Mouse (Mus musculus): ENCODE measurements around the gene Pik3r1. TPM values are rescaled to one million over a fixed set of nuclear protein-coding genes. Genes with fewer than 3 reads are reported as not detected.
A peak's percentile ranks its signal among the peaks of the same experiment; 100 is the strongest.

Pik3r1 gene
- polyA plus RNA-seq, 1 experiment: 4.2 TPM

DNA sequence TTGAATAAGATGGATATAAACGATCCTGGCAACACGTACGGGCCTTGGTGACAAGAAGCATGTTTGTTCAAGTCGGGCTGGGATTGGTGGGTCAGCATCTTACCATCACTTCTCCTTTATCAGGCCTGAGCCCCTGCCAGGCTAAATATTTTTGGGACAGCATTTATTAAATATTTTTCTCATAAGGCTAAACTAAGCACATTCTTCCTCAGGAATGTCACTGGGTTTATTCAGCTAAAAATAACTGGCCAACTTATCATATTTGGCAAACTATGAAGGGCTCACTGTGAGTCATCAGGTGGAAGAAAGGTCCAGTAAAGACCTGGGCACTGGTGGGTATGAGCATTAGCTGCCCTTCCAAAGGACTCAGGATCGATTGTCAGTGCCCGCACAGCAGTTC is 50.2 kb downstream of the Pik3r1 start:
- H3K4me1 ChIP-seq: peaks cover 65% of the 10 kb centered on the region
- H3K4me3 ChIP-seq (replicated peaks): no peak overlapping the region
- H3K9me3 ChIP-seq: 0 out of 2 replicates have a peak, but pooled peaks cover 3% of the 10 kb centered on the region
- no peaks in the 10 kb centered on the region for H3K27me3 ChIP-seq (replicated peaks)
- TF ChIP-seq GATA1 (IDR thresholded peaks at IDR 0.05; ENCODE audit: borderline replicate concordance, low read length) (no peak), FLI1 (IDR thresholded peaks at IDR 0.05; ENCODE audit: low read length) (no peak)
- peaks cover 67% of the 10 kb centered on the region for H3K36me3 ChIP-seq (replicated peaks; ENCODE audit: low read length)

DNA sequence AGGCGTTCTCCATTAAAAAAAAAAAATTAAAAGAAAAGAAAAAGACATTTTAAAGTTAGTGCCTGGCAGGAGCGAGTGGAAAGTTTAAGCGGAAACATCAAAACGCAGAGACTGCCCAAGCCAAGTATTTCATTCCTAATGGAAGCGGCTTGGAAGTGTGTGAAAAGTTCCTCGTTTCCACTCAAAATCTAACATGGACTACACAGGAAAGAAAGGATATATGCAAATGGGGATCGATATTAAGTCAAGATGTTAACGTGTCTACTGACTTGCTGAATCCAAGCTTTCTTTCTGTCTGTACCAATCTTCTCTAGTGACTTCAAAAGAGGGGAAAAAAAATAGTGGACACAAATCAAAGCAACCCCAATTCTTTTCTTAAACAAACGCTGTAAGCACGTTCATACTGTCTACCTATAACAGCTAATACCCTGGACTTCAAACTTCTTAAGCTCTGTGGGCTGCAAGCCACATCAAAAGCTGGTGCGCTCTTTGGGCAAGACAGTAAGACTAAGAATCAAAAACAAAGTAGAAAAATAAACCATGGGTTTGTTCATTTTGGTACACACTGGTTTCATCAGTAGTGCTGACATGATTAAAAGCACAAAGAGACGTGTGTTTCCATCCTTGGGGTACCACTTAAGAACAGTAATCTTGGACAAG is 54.5 kb downstream of the Pik3r1 start:
- Histone ChIP-seq H3K9me3 (0 out of 2 replicates have a peak, but pooled peaks cover 3% of the 10 kb centered on the region), H3K4me1 (peaks cover 48% of the 10 kb centered on the region), H3K36me3 (replicated peaks; ENCODE audit: low read length) (peaks cover 78% of the 10 kb centered on the region), H3K27me3 (replicated peaks) (no peaks in the 10 kb centered on the region), H3K4me3 (replicated peaks) (no peak overlapping the region)
- TF ChIP-seq FLI1 (IDR thresholded peaks at IDR 0.05; ENCODE audit: low read length): no peak
- TF ChIP-seq GATA1 (IDR thresholded peaks at IDR 0.05; ENCODE audit: borderline replicate concordance, low read length): no peak

GRCm38 (mm10) chr13:101712720-101713428 is 55.1 kb downstream of the Pik3r1 start:
- Histone ChIP-seq H3K27me3 (replicated peaks) (no peaks in the 10 kb centered on the region), H3K4me3 (replicated peaks) (no peak overlapping the region), H3K9me3 (0 out of 2 replicates have a peak, but pooled peaks cover 3% of the 10 kb centered on the region), H3K36me3 (replicated peaks; ENCODE audit: low read length) (peaks cover 83% of the 10 kb centered on the region), H3K4me1 (peaks cover 47% of the 10 kb centered on the region)
- TF ChIP-seq FLI1 (IDR thresholded peaks at IDR 0.05; ENCODE audit: low read length) (no peak), GATA1 (IDR thresholded peaks at IDR 0.05; ENCODE audit: borderline replicate concordance, low read length) (no peak)

DNA sequence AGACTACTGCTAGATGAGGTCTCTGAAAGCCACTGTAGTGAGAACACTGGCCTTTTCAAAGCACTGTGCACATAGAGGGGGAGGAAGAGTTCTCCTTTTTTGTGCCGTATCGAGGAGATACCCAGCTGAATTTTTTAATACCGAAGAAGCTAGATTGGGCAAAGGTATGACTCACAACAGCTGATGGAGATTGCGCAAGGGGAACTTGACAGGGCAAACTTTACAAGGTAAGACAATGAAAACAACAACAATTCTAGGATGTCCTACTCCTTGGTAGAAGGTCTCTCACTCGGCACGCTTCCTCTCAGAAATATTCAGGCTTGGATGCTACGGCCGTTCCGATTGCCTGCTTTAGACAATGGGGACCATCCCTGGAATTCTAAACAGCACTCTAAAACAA is 55.9 kb downstream of the Pik3r1 start:
- H3K4me3 ChIP-seq (replicated peaks): no peak overlapping the region
- peaks cover 83% of the 10 kb centered on the region for H3K36me3 ChIP-seq (replicated peaks; ENCODE audit: low read length)
- no peaks in the 10 kb centered on the region for H3K27me3 ChIP-seq (replicated peaks)
- H3K4me1 ChIP-seq: peaks cover 40% of the 10 kb centered on the region
- no peak for TF ChIP-seq FLI1 (IDR thresholded peaks at IDR 0.05; ENCODE audit: low read length)
- no peak for TF ChIP-seq GATA1 (IDR thresholded peaks at IDR 0.05; ENCODE audit: borderline replicate concordance, low read length)
- H3K9me3 ChIP-seq: 0 out of 2 replicates have a peak, but pooled peaks cover 3% of the 10 kb centered on the region

DNA sequence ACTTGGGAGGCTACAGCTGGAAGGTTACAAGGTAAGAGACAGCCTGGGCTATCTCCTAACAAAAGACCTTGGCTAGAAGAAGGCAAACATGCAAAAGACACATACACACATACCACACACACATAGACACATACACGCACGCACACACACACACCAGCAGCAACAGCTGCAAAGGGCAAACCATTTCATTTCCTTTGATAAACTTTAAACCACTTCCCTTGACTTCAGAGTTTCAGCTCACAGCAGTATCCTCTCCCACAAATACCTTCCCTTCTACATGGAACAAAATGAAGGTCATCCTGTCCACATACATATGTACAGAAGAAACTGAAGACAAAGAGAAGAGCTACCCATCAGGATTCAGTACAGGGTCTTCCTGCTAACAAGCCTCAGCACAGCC is 56.7 kb downstream of the Pik3r1 start:
- H3K27me3 ChIP-seq (replicated peaks): no peaks in the 10 kb centered on the region
- peaks cover 86% of the 10 kb centered on the region for H3K36me3 ChIP-seq (replicated peaks; ENCODE audit: low read length)
- H3K9me3 ChIP-seq: 0 out of 2 replicates have a peak, but pooled peaks cover 3% of the 10 kb centered on the region
- TF ChIP-seq GATA1 (IDR thresholded peaks at IDR 0.05; ENCODE audit: borderline replicate concordance, low read length) (no peak), FLI1 (IDR thresholded peaks at IDR 0.05; ENCODE audit: low read length) (no peak)
- H3K4me1 ChIP-seq: peaks cover 39% of the 10 kb centered on the region
- H3K4me3 ChIP-seq (replicated peaks): peak overlapping the region; percentile 23

DNA sequence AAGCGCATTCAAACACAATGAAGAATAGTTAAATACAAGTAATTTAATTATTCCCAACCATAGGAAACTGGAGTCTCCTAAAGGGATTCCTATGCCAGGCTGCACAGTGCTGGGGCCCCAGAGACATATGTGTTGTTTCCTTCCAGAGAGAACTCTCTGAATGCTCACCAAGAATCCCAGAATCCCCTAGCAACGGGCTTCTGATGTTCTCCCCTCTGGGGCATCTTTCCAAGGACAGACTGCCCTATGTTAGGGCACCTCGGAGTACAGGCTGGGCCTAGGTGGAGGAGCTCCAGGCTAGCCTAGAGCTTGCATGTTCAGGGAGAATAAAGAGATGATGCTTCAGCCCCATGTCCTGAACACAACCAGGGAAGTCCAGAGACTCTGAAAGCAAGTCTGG is 58.2 kb downstream of the Pik3r1 start:
- Histone ChIP-seq H3K27me3 (replicated peaks) (no peaks in the 10 kb centered on the region), H3K9me3 (0 out of 2 replicates have a peak, but pooled peaks cover under 1% of the 10 kb centered on the region), H3K36me3 (replicated peaks; ENCODE audit: low read length) (peaks cover 85% of the 10 kb centered on the region), H3K4me3 (replicated peaks) (no peak overlapping the region), H3K4me1 (peaks cover 34% of the 10 kb centered on the region)
- TF ChIP-seq FLI1 (IDR thresholded peaks at IDR 0.05; ENCODE audit: low read length) (no peak), GATA1 (IDR thresholded peaks at IDR 0.05; ENCODE audit: borderline replicate concordance, low read length) (no peak)

DNA sequence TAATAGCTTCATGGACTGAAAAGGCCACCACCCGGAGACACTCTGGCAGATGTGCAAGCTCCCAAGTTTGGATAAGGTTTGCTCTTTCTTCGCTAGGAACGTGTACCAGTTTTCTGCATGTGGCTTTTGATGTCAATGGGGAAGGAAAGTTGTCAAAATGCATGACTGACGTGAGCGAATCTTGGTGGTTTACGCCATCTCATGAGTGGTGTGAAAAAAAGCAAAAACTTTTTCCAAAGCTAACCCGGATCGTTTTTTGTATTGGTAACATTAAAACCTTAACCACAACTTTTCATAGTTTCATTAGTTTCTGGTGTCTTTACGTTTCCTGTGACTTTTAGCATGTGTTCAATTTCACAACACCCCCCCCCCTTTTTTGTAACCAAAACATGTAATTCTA is 60.8 kb downstream of the Pik3r1 start:
- no peaks in the 10 kb centered on the region for H3K9me3 ChIP-seq
- H3K27me3 ChIP-seq (replicated peaks): no peaks in the 10 kb centered on the region
- peaks cover 24% of the 10 kb centered on the region for H3K4me1 ChIP-seq
- no peak for TF ChIP-seq GATA1 (IDR thresholded peaks at IDR 0.05; ENCODE audit: borderline replicate concordance, low read length)
- no peak for TF ChIP-seq FLI1 (IDR thresholded peaks at IDR 0.05; ENCODE audit: low read length)
- peaks cover 87% of the 10 kb centered on the region for H3K36me3 ChIP-seq (replicated peaks; ENCODE audit: low read length)
- H3K4me3 ChIP-seq (replicated peaks): no peak overlapping the region

- Histone ChIP-seq H3K36me3 (replicated peaks; ENCODE audit: low read length) (peaks cover 91% of the 10 kb centered on the region), H3K4me1 (peaks cover 16% of the 10 kb centered on the region), H3K27me3 (replicated peaks) (no peaks in the 10 kb centered on the region), H3K4me3 (replicated peaks) (no peak overlapping the region), H3K9me3 (no peaks in the 10 kb centered on the region)
- TF ChIP-seq GATA1 (IDR thresholded peaks at IDR 0.05; ENCODE audit: borderline replicate concordance, low read length) (no peak), FLI1 (IDR thresholded peaks at IDR 0.05; ENCODE audit: low read length) (no peak)
Observed at GRCm38 (mm10) chr13:101706426-101706825, 61.6 kb downstream of the Pik3r1 start.

DNA sequence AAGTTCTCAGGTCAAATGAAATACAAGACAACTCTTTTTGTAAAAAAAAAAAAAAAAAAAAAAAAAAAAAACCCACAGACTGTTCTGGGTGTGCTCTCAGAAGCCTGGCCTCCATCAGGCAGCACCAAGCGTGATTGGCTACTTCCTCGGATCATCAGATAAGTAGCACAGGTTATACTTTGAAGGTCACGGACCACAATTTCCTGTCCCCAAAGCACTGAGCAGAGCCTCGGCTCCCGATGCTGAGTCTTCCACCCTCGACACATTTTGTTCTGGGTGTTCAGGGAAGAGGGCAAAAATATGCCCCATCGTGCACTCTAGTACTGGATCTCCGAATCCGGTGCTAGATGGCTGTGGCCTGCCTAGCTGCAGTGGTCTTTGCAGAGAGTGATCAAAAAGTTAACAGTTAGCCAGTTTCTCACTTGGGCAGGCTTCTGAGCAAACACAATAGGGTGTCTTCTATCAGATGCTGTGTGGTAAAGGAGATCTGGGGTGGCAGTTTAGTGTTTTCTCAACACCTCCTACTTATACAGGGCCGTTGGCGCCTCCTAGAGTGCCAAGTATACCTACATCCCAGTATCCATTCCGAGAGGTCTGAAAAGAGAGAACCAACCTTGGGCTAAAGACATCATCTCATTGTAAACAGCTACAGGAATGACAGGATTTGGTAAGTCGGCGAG is 65.8 kb downstream of the Pik3r1 start:
- Histone ChIP-seq H3K4me1 (peaks cover 12% of the 10 kb centered on the region; the same call in 1 of the 2 replicates), H3K36me3 (replicated peaks; ENCODE audit: low read length) (peaks cover 96% of the 10 kb centered on the region), H3K9me3 (no peaks in the 10 kb centered on the region), H3K27me3 (replicated peaks) (no peaks in the 10 kb centered on the region), H3K4me3 (replicated peaks) (no peak overlapping the region)
- TF ChIP-seq GATA1 (IDR thresholded peaks at IDR 0.05; ENCODE audit: borderline replicate concordance, low read length) (no peak), FLI1 (IDR thresholded peaks at IDR 0.05; ENCODE audit: low read length) (no peak)

Measured in megakaryocyte, embryonic 14.5 days (primary cell).